Mouse (Mus musculus): ENCODE measurements around the gene Brd3os. TPM values are rescaled to one million over a fixed set of nuclear protein-coding genes. Genes with fewer than 3 reads are reported as not detected.
A peak's percentile ranks its signal among the peaks of the same experiment; 100 is the strongest.

Brd3os gene
- polyA plus RNA-seq, 1 experiment from 2014 or later, result 10.2 TPM

DNA sequence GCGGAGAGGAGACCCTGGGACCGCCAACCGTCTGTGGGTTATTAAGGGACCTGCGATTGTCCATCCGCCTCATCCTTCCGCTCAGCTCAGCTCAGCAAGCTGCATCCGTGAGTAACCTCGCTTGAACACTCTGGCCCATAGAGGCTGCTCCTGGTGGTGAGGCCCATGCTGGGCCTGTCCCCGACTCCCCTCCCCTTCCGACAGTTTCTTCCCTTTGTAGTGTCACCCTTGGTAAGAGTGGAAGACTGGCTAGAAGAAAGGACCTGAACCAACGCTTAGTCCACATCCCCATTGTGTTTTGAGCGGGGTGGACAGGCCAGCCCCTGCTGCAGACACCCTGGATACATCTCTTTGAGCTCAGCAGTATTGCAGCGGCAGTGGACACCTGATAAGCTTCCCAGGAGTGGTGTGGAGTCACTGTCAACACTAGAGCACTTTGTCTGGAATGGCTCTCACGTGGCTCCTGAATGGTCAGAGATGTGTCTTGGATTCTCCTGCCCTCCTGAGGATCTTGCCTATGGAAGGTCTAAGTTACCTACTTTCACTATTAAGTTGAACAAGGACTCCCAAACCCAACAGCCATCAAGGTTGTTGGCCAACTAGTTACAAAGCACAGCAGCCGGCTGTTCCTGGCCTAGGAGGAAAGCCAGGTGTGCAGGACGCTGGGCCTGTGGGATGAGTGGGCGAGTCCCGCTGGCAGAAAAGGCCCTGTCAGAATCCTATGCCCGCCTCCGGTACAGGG, 755 bp downstream of the Brd3os start:
- H3K9me3 ChIP-seq (replicated peaks; ENCODE audit: low read length), result no peaks in the 10 kb centered on the region
- ATAC-seq (replicated peaks; ENCODE audit: low FRiP score, low read depth) (no peak; the same call in none of the 2 replicates), DNase-seq (ENCODE audit: low spot score) (peak; percentile 40)
- no peaks in the 10 kb centered on the region for H3K4me1 ChIP-seq (replicated peaks; ENCODE audit: insufficient read depth, low read length)
- H3K9ac ChIP-seq (ENCODE audit: low read depth, low read length), result peak overlapping the region; percentile 57
- H3K4me3 ChIP-seq (replicated peaks; ENCODE audit: low read depth, low read length), result peak overlapping the region; percentile 44
- 27% methylated on average over 20 of the region's 20 CpGs for WGBS
- peak overlapping the region; percentile 27 for H3K27ac ChIP-seq
- H3K4me2 ChIP-seq (ENCODE audit: low read length), result peak overlapping the region; percentile 68
- TF ChIP-seq CTCF (IDR thresholded peaks at IDR 0.05; ENCODE audit: low read depth), result no peak
- no peaks in the 10 kb centered on the region for H3K27me3 ChIP-seq (ENCODE audit: insufficient read depth, low read length)
- peaks cover 12% of the 10 kb centered on the region for H3K36me3 ChIP-seq (ENCODE audit: insufficient read depth, low read length)

- Histone ChIP-seq H3K9me3 (replicated peaks; ENCODE audit: low read length) (no peaks in the 10 kb centered on the region), H3K4me2 (ENCODE audit: low read length) (peak overlapping the region; percentile 68; the same call in 1 of the 2 replicates), H3K4me3 (replicated peaks; ENCODE audit: low read depth, low read length) (no peak overlapping the region), H3K9ac (ENCODE audit: low read depth, low read length) (no peak overlapping the region), H3K4me1 (replicated peaks; ENCODE audit: insufficient read depth, low read length) (no peaks in the 10 kb centered on the region), H3K27ac (no peak overlapping the region), H3K27me3 (ENCODE audit: insufficient read depth, low read length) (no peaks in the 10 kb centered on the region), H3K36me3 (ENCODE audit: insufficient read depth, low read length) (peaks cover 17% of the 10 kb centered on the region)
- TF ChIP-seq CTCF (IDR thresholded peaks at IDR 0.05; ENCODE audit: low read depth), result no peak
- ATAC-seq (replicated peaks; ENCODE audit: low FRiP score, low read depth) (no peak), DNase-seq (ENCODE audit: low spot score) (no peak)
- WGBS, result 68% methylated on average over 5 of the region's 5 CpGs
Observed at GRCm38 (mm10) chr2:27443450-27443708, 1.3 kb downstream of the Brd3os start.

DNA sequence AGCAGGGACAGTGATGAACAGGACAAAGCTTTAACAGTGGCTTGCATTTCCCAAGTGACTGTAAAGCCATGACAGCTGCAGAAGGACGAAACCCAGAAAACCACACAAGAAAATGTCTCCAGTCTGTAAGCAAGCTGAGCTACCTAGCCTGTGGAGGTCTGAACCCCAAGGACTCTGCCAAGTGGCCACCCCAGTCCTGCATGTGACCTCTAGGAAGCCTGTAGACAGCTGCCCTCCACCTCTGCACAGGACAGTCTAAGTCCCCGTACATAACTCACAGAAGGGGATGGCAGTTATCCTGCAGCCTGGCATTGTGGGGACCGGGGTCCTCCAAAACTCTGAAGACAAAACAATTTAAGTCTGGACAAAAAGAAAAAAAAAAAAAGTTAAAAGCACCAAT, 3.8 kb downstream of the Brd3os start:
- H3K9me3 ChIP-seq (replicated peaks; ENCODE audit: low read length), result no peaks in the 10 kb centered on the region
- no peaks in the 10 kb centered on the region for H3K4me1 ChIP-seq (replicated peaks; ENCODE audit: insufficient read depth, low read length)
- peaks cover 39% of the 10 kb centered on the region for H3K36me3 ChIP-seq (ENCODE audit: insufficient read depth, low read length)
- no peak overlapping the region for H3K9ac ChIP-seq (ENCODE audit: low read depth, low read length)
- no peak overlapping the region for H3K27ac ChIP-seq
- ATAC-seq (replicated peaks; ENCODE audit: low FRiP score, low read depth) (no peak), DNase-seq (ENCODE audit: low spot score) (no peak)
- H3K4me2 ChIP-seq (ENCODE audit: low read length), result no peak overlapping the region
- no peaks in the 10 kb centered on the region for H3K27me3 ChIP-seq (ENCODE audit: insufficient read depth, low read length)
- no peak overlapping the region for H3K4me3 ChIP-seq (replicated peaks; ENCODE audit: low read depth, low read length)
- TF ChIP-seq CTCF (IDR thresholded peaks at IDR 0.05; ENCODE audit: low read depth), result no peak
- WGBS, result 95% methylated on average over 3 of the region's 3 CpGs

DNA sequence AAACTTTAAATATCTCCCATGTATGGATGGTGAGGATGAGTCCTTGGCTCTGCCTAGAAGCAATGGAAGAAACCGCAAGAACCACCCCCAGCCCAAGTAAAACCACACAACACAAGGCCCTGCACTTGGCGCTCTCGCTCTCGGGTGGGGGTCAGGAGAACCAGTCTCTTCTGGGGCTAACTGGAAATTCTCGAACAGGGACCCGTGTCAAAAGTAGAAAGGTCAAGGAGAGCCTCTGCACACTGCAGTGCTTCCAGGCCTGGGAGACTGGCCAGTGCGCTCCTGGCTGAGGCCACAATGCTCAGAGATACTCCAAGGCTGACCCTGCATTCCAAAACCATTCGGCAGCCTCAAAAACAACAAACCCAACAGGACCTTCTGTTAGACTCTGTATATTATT, 4.7 kb downstream of the Brd3os start:
- ATAC-seq (replicated peaks; ENCODE audit: low FRiP score, low read depth), result no peak
- Histone ChIP-seq H3K9me3 (replicated peaks; ENCODE audit: low read length) (no peaks in the 10 kb centered on the region), H3K4me3 (replicated peaks; ENCODE audit: low read depth, low read length) (no peak overlapping the region), H3K27me3 (ENCODE audit: insufficient read depth, low read length) (no peaks in the 10 kb centered on the region), H3K4me2 (ENCODE audit: low read length) (no peak overlapping the region), H3K9ac (ENCODE audit: low read depth, low read length) (no peak overlapping the region), H3K4me1 (replicated peaks; ENCODE audit: insufficient read depth, low read length) (no peaks in the 10 kb centered on the region), H3K27ac (no peak overlapping the region), H3K36me3 (ENCODE audit: insufficient read depth, low read length) (peaks cover 48% of the 10 kb centered on the region)
- TF ChIP-seq CTCF (IDR thresholded peaks at IDR 0.05; ENCODE audit: low read depth), result no peak
- 86% methylated on average over 8 of the region's 8 CpGs for WGBS
- no peak for DNase-seq (ENCODE audit: low spot score)

DNA sequence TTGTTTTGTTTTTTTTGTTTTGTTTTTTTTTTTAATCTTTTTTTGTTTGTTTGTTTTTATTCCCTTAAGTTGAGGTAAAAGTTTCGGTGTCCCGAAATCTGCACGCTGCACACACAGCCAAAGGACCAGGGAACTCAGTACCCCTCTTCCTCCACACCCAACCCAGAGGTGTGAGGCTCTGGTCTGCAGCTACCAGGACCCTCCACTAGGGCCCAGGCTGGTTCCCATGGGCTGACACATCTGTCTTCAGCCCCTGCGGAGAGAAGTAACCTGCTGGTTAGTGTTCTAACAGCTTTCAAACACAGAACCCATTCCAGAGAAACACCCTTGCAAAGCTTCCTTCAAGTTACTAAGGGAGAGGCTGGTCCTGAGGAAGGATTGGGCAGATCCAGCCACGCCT, 5.7 kb downstream of the Brd3os start:
- no peaks in the 10 kb centered on the region for H3K9me3 ChIP-seq (replicated peaks; ENCODE audit: low read length)
- H3K27ac ChIP-seq, result no peak overlapping the region
- H3K4me2 ChIP-seq (ENCODE audit: low read length), result no peak overlapping the region
- ATAC-seq (replicated peaks; ENCODE audit: low FRiP score, low read depth) (no peak), DNase-seq (ENCODE audit: low spot score) (no peak)
- TF ChIP-seq CTCF (IDR thresholded peaks at IDR 0.05; ENCODE audit: low read depth), result peak; percentile 45; the same call in 1 of the 2 replicates
- peaks cover 56% of the 10 kb centered on the region for H3K36me3 ChIP-seq (ENCODE audit: insufficient read depth, low read length)
- H3K27me3 ChIP-seq (ENCODE audit: insufficient read depth, low read length), result no peaks in the 10 kb centered on the region
- 85% methylated on average over 5 of the region's 5 CpGs for WGBS
- H3K4me3 ChIP-seq (replicated peaks; ENCODE audit: low read depth, low read length), result no peak overlapping the region
- H3K9ac ChIP-seq (ENCODE audit: low read depth, low read length), result no peak overlapping the region
- no peaks in the 10 kb centered on the region for H3K4me1 ChIP-seq (replicated peaks; ENCODE audit: insufficient read depth, low read length)

DNA sequence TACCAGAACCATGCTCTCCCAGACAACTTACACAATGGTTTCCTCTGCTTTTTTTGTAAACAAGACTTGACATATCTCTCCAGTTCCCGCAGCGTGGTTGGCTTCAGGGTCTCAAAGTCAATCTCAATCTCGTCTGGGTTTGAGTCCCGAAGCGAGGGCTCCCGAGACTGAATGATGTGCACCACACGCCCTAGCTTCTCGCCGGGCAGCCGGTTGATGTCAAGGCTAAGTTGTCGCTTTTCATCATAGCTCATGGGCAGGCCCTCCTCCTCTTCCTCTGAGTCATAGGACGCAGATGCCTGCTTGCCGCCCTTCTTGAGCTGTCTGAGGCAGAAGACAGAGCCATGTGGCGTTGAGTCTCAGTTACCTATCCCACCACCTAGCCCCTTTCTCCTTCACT, 8.1 kb downstream of the Brd3os start:
- Histone ChIP-seq H3K36me3 (ENCODE audit: insufficient read depth, low read length) (peaks cover 76% of the 10 kb centered on the region), H3K4me3 (replicated peaks; ENCODE audit: low read depth, low read length) (no peak overlapping the region), H3K4me1 (replicated peaks; ENCODE audit: insufficient read depth, low read length) (no peaks in the 10 kb centered on the region), H3K9me3 (replicated peaks; ENCODE audit: low read length) (no peaks in the 10 kb centered on the region), H3K4me2 (ENCODE audit: low read length) (no peak overlapping the region), H3K27ac (no peak overlapping the region), H3K27me3 (ENCODE audit: insufficient read depth, low read length) (no peaks in the 10 kb centered on the region), H3K9ac (ENCODE audit: low read depth, low read length) (no peak overlapping the region)
- TF ChIP-seq CTCF (IDR thresholded peaks at IDR 0.05; ENCODE audit: low read depth), result no peak
- no peak for DNase-seq (ENCODE audit: low spot score)
- 87% methylated on average over 14 of the region's 14 CpGs for WGBS
- no peak for ATAC-seq (replicated peaks; ENCODE audit: low FRiP score, low read depth)

DNA sequence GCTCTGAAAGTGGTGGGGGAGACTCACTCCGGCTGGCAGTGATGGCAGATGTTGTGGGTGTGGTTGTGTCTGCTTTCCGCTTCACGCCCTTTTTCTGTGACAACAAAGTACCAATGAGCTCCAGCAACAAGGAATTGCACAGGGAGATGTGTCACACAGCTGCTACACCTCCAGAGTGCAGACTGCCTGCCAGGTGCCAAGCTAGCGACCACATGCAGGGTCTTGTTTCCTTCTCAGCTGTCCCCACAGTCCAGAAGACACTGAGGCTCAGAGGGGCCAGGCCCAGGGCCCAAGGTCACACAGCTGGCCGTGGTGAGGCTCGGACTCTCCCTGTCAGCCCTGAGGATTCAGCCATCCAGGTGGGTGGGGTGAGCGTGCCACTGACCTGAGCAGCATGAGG, 17.6 kb downstream of the Brd3os start:
- 78% methylated on average over 7 of the region's 7 CpGs for WGBS

More for the DNA sequence above, 17.6 kb downstream of the Brd3os start:
- Histone ChIP-seq H3K4me1 (replicated peaks; ENCODE audit: insufficient read depth, low read length) (no peaks in the 10 kb centered on the region), H3K4me3 (replicated peaks; ENCODE audit: low read depth, low read length) (no peak overlapping the region), H3K36me3 (ENCODE audit: insufficient read depth, low read length) (peaks cover 73% of the 10 kb centered on the region), H3K27ac (no peak overlapping the region), H3K9ac (ENCODE audit: low read depth, low read length) (no peak overlapping the region), H3K4me2 (ENCODE audit: low read length) (no peak overlapping the region), H3K9me3 (replicated peaks; ENCODE audit: low read length) (no peaks in the 10 kb centered on the region), H3K27me3 (ENCODE audit: insufficient read depth, low read length) (no peaks in the 10 kb centered on the region)
- DNase-seq (ENCODE audit: low spot score) (no peak), ATAC-seq (replicated peaks; ENCODE audit: low FRiP score, low read depth) (no peak)
- TF ChIP-seq CTCF (IDR thresholded peaks at IDR 0.05; ENCODE audit: low read depth), result no peak
